Mouse (Mus musculus): ENCODE measurements around the gene Ginm1. TPM values are rescaled to one million over a fixed set of nuclear protein-coding genes. Genes with fewer than 3 reads are reported as not detected.

Ginm1 gene
- polyA plus RNA-seq, 1 experiment from 2014 or later: 87.3 TPM

DNA sequence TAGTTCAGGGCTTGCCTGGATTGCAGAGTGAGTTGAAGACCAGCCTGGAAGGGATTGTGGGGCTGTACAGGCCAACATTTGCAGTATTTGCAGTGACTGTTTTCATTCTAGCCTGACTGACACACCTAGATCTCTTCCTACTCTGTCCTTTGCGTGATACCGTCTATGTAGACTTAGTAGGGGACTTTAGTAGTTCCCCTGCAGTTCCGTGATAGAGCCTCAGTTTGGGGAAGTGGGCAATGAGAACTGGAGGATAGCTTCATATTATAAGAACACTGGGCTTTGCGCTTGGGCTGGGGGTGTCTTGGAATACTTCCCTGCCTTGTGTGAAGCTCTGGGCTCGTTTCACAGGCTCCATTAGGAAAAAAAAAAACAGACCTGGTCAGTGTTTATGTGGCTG lies 27.5 kb upstream of the Ginm1 start:
- Histone ChIP-seq H3K4me2 (ENCODE audit: low read depth, low read length) (no peak overlapping the region), H3K4me1 (ENCODE audit: control insufficient read depth, insufficient read depth, low read length) (no peaks in the 10 kb centered on the region), H3K4me3 (ENCODE audit: low read depth, low read length) (no peak overlapping the region), H3K9ac (ENCODE audit: low read depth, low read length) (no peak overlapping the region), H3K27me3 (replicated peaks; ENCODE audit: control insufficient read depth, insufficient read depth, low read length) (no peaks in the 10 kb centered on the region), H3K9me3 (ENCODE audit: control insufficient read depth, low read length) (no peaks in the 10 kb centered on the region), H3K36me3 (ENCODE audit: control insufficient read depth, insufficient read depth, low read length) (peaks cover 66% of the 10 kb centered on the region), H3K27ac (replicated peaks; ENCODE audit: low read depth, low read length) (no peak overlapping the region)
- DNase-seq (ENCODE audit: low spot score) (no peak), ATAC-seq (ENCODE audit: low read depth) (no peak)
- WGBS: 91% methylated on average over 5 of the region's 5 CpGs

DNA sequence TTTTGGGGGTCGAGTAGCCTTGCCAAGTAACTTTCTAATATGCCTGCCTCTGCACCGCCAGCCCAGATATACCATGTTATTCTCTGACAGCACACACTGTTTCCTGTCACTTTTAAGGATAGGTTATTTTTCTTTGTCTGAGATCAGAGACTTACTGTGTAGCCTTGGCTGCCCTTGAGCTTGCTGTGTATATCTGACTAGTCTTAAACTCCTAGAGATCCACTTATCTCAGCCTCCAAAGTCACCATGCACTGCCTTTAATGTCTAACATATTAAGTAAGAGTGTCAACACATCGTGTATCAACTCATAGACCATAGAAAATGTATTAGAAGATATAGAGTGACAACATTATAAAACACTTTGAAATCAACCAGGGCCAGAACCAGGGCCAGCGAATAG lies 27.0 kb upstream of the Ginm1 start:
- Histone ChIP-seq H3K4me1 (ENCODE audit: control insufficient read depth, insufficient read depth, low read length) (no peaks in the 10 kb centered on the region), H3K27ac (replicated peaks; ENCODE audit: low read depth, low read length) (no peak overlapping the region), H3K27me3 (replicated peaks; ENCODE audit: control insufficient read depth, insufficient read depth, low read length) (no peaks in the 10 kb centered on the region), H3K4me2 (ENCODE audit: low read depth, low read length) (no peak overlapping the region), H3K36me3 (ENCODE audit: control insufficient read depth, insufficient read depth, low read length) (peaks cover 64% of the 10 kb centered on the region), H3K9me3 (ENCODE audit: control insufficient read depth, low read length) (no peaks in the 10 kb centered on the region), H3K4me3 (ENCODE audit: low read depth, low read length) (no peak overlapping the region), H3K9ac (ENCODE audit: low read depth, low read length) (no peak overlapping the region)
- 94% methylated on average over 4 of the region's 4 CpGs for WGBS
- no peak for ATAC-seq (ENCODE audit: low read depth)
- no peak for DNase-seq (ENCODE audit: low spot score)

DNA sequence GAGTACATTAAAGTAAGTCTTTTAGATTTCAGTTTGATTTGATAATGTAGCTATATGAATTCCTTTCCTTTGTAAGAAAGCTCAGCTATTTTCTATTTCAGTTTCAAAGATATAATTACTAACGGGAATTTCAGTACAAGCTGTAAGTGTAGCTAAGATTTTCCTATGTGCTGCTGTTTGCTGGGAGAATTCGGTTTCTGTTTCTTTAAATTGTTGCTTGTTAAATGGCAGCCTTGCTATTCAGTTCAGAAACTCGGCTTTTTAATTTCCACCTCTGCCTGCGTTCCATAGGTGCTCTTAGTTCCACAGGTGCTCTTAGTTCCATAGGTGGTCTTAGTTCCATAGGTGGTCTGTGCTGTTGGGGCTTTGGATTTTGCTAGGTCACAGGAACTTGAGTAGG lies 26.5 kb upstream of the Ginm1 start:
- Histone ChIP-seq H3K36me3 (ENCODE audit: control insufficient read depth, insufficient read depth, low read length) (peaks cover 65% of the 10 kb centered on the region), H3K9me3 (ENCODE audit: control insufficient read depth, low read length) (no peaks in the 10 kb centered on the region), H3K4me3 (ENCODE audit: low read depth, low read length) (no peak overlapping the region), H3K4me2 (ENCODE audit: low read depth, low read length) (no peak overlapping the region), H3K4me1 (ENCODE audit: control insufficient read depth, insufficient read depth, low read length) (no peaks in the 10 kb centered on the region), H3K27me3 (replicated peaks; ENCODE audit: control insufficient read depth, insufficient read depth, low read length) (no peaks in the 10 kb centered on the region), H3K27ac (replicated peaks; ENCODE audit: low read depth, low read length) (no peak overlapping the region), H3K9ac (ENCODE audit: low read depth, low read length) (no peak overlapping the region)
- DNase-seq (ENCODE audit: low spot score): no peak
- no peak for ATAC-seq (ENCODE audit: low read depth)
- 88% methylated on average over 4 of the region's 4 CpGs for WGBS

GRCm38 (mm10) chr10:7818676-7819075 lies 26.1 kb upstream of the Ginm1 start:
- no peak for DNase-seq (ENCODE audit: low spot score)
- Histone ChIP-seq H3K27ac (replicated peaks; ENCODE audit: low read depth, low read length) (no peak overlapping the region), H3K36me3 (ENCODE audit: control insufficient read depth, insufficient read depth, low read length) (peaks cover 66% of the 10 kb centered on the region), H3K9ac (ENCODE audit: low read depth, low read length) (no peak overlapping the region), H3K4me3 (ENCODE audit: low read depth, low read length) (no peak overlapping the region), H3K27me3 (replicated peaks; ENCODE audit: control insufficient read depth, insufficient read depth, low read length) (no peaks in the 10 kb centered on the region), H3K4me1 (ENCODE audit: control insufficient read depth, insufficient read depth, low read length) (no peaks in the 10 kb centered on the region), H3K4me2 (ENCODE audit: low read depth, low read length) (no peak overlapping the region), H3K9me3 (ENCODE audit: control insufficient read depth, low read length) (no peaks in the 10 kb centered on the region)
- no peak for ATAC-seq (ENCODE audit: low read depth)
- WGBS: 92% methylated on average over 4 of the region's 4 CpGs

- Histone ChIP-seq H3K27me3 (replicated peaks; ENCODE audit: control insufficient read depth, insufficient read depth, low read length) (no peaks in the 10 kb centered on the region), H3K4me3 (ENCODE audit: low read depth, low read length) (no peak overlapping the region), H3K9me3 (ENCODE audit: control insufficient read depth, low read length) (no peaks in the 10 kb centered on the region), H3K4me1 (ENCODE audit: control insufficient read depth, insufficient read depth, low read length) (no peaks in the 10 kb centered on the region), H3K27ac (replicated peaks; ENCODE audit: low read depth, low read length) (no peak overlapping the region), H3K9ac (ENCODE audit: low read depth, low read length) (no peak overlapping the region), H3K4me2 (ENCODE audit: low read depth, low read length) (no peak overlapping the region), H3K36me3 (ENCODE audit: control insufficient read depth, insufficient read depth, low read length) (peaks cover 62% of the 10 kb centered on the region)
- DNase-seq (ENCODE audit: low spot score) (no peak), ATAC-seq (ENCODE audit: low read depth) (no peak)
- WGBS: 88% methylated on average over 2 of the region's 2 CpGs
These were observed 23.9 kb upstream of the Ginm1 start for GRCm38 (mm10) chr10:7816476-7816875.

DNA sequence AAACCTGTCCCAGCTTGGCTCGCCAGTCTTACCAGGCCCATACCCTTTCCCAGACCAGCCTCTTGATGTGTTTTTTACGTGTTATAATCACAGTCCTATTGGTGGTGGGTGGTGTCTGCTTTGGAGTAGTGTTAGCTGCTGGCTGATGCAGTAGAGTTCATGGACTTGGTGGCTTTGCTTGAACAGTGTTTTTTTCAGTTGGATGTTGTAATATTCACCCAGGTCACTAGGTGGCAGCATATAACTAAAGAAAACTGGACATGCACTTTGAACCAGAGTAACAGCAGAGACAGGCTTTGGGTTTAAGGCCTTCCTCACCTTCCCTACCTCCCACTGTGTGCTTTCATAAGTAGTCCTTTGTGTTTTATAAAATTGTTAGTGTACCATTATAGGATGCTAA lies 17.3 kb upstream of the Ginm1 start:
- Histone ChIP-seq H3K27ac (replicated peaks; ENCODE audit: low read depth, low read length) (no peak overlapping the region), H3K9ac (ENCODE audit: low read depth, low read length) (no peak overlapping the region), H3K9me3 (ENCODE audit: control insufficient read depth, low read length) (no peaks in the 10 kb centered on the region), H3K4me3 (ENCODE audit: low read depth, low read length) (no peak overlapping the region), H3K4me1 (ENCODE audit: control insufficient read depth, insufficient read depth, low read length) (no peaks in the 10 kb centered on the region), H3K27me3 (replicated peaks; ENCODE audit: control insufficient read depth, insufficient read depth, low read length) (no peaks in the 10 kb centered on the region), H3K4me2 (ENCODE audit: low read depth, low read length) (no peak overlapping the region), H3K36me3 (ENCODE audit: control insufficient read depth, insufficient read depth, low read length) (peaks cover 76% of the 10 kb centered on the region)
- ATAC-seq (ENCODE audit: low read depth) (no peak), DNase-seq (ENCODE audit: low spot score) (peak; percentile 53)
- WGBS: 37% methylated on average over 2 of the region's 2 CpGs

GRCm38 (mm10) chr10:7802519-7803140 lies 10.0 kb upstream of the Ginm1 start:
- Histone ChIP-seq H3K27ac (replicated peaks; ENCODE audit: low read depth, low read length) (no peak overlapping the region), H3K4me2 (ENCODE audit: low read depth, low read length) (no peak overlapping the region), H3K27me3 (replicated peaks; ENCODE audit: control insufficient read depth, insufficient read depth, low read length) (no peaks in the 10 kb centered on the region), H3K36me3 (ENCODE audit: control insufficient read depth, insufficient read depth, low read length) (peaks cover 89% of the 10 kb centered on the region), H3K9ac (ENCODE audit: low read depth, low read length) (no peak overlapping the region), H3K4me3 (ENCODE audit: low read depth, low read length) (no peak overlapping the region), H3K9me3 (ENCODE audit: control insufficient read depth, low read length) (no peaks in the 10 kb centered on the region), H3K4me1 (ENCODE audit: control insufficient read depth, insufficient read depth, low read length) (no peaks in the 10 kb centered on the region)
- ATAC-seq (ENCODE audit: low read depth) (no peak), DNase-seq (ENCODE audit: low spot score) (no peak)
- 86% methylated on average over 2 of the region's 2 CpGs for WGBS

DNA sequence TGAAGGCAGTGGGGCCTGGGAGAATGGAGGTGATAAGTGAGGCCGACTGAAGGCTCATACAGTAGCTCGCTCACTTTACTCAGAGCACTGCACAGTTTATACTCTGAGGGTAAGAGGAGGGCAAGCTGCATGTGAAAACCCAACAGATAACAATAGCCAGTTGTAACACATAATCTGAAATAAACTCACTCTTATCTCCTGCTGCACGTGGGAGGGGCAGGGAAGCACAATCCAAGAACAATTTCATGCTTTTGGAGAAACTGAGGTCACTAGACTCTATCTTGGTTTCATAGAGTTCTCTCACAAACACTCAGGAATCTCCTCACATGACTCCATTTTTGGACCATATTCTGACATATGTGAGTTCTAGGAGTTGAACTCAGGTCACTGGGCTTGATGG lies 8.6 kb upstream of the Ginm1 start:
- no peaks in the 10 kb centered on the region for H3K9me3 ChIP-seq (ENCODE audit: control insufficient read depth, low read length)
- H3K4me1 ChIP-seq (ENCODE audit: control insufficient read depth, insufficient read depth, low read length): no peaks in the 10 kb centered on the region
- DNase-seq (ENCODE audit: low spot score): no peak
- H3K36me3 ChIP-seq (ENCODE audit: control insufficient read depth, insufficient read depth, low read length): peaks cover 94% of the 10 kb centered on the region
- 90% methylated on average over 3 of the region's 3 CpGs for WGBS
- ATAC-seq (ENCODE audit: low read depth): no peak
- no peak overlapping the region for H3K9ac ChIP-seq (ENCODE audit: low read depth, low read length)
- no peak overlapping the region for H3K4me2 ChIP-seq (ENCODE audit: low read depth, low read length)
- no peak overlapping the region for H3K4me3 ChIP-seq (ENCODE audit: low read depth, low read length)
- no peaks in the 10 kb centered on the region for H3K27me3 ChIP-seq (replicated peaks; ENCODE audit: control insufficient read depth, insufficient read depth, low read length)
- H3K27ac ChIP-seq (replicated peaks; ENCODE audit: low read depth, low read length): no peak overlapping the region

- Histone ChIP-seq H3K4me1 (ENCODE audit: control insufficient read depth, insufficient read depth, low read length) (peaks cover 11% of the 10 kb centered on the region), H3K27me3 (replicated peaks; ENCODE audit: control insufficient read depth, insufficient read depth, low read length) (no peaks in the 10 kb centered on the region), H3K9me3 (ENCODE audit: control insufficient read depth, low read length) (no peaks in the 10 kb centered on the region), H3K4me3 (ENCODE audit: low read depth, low read length) (peak overlapping the region; percentile 97), H3K36me3 (ENCODE audit: control insufficient read depth, insufficient read depth, low read length) (peaks cover 36% of the 10 kb centered on the region), H3K9ac (ENCODE audit: low read depth, low read length) (peak overlapping the region; percentile 84), H3K4me2 (ENCODE audit: low read depth, low read length) (peak overlapping the region; percentile 64), H3K27ac (replicated peaks; ENCODE audit: low read depth, low read length) (peak overlapping the region; percentile 34; the same call in 1 of the 2 replicates)
- ATAC-seq (ENCODE audit: low read depth) (peak; percentile 38; the same call in 1 of the 2 replicates), DNase-seq (ENCODE audit: low spot score) (no peak)
- WGBS: under 1% methylated on average over 10 of the region's 10 CpGs
These were observed 322 bp downstream of the Ginm1 start for GRCm38 (mm10) chr10:7792254-7792750.

Measured in embryonic facial prominence, embryonic 14.5 days (tissue).